Mouse (Mus musculus) lung, adult 2 months (tissue): ENCODE measurements around the gene Slx4ip.

Experiments used
- CTCF ChIP-seq: fragments of 200-500 bp; IDR thresholded peaks from 2 replicates; pipeline ENCODE4 v1.5.1; 2011; ENCODE audit warnings: mild to moderate bottlenecking, low read length, control low read depth; ENCODE audit not compliant: insufficient read depth
- POLR2A ChIP-seq: fragments of 200-500 bp; IDR thresholded peaks from 2 replicates; pipeline ENCODE4 v1.6.1; 2011; ENCODE audit warnings: low read depth, mild to moderate bottlenecking, control low read depth, low read length, borderline replicate concordance; ENCODE audit errors: extremely low read depth

DNA sequence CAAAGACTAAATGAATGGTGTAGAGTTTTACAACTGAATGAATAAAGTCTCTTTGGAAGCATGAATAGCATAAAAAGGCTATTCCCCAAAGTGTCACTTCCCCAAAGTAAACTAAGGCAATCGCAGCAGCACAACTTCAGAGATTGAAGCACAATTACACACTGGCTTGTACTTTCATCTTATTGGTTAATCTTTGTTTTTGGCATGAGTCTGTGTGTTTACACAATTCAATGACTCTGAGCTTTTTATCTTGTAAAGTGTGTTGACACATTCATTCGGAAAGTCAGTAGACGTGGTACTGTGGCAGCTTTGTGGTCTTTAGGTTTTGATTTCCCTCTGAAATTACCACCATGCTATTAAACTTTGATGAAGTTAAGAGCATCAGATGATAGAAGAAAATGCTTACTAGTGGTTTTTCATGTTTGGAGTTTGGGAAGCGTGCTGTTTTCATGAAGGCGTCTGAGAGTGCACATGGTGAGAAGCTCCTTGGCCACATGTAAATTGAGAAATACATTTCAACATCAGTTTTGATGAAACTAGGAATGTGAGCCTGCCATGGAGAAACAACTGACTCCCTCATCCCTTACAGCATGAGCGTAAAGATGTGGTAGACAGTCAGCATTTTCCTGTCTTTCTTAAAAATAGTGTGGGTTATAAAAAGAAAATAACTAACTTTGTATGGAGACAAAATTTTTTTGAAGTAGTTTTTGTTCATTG lies 88.2 kb downstream of the Slx4ip start:
- TF ChIP-seq POLR2A (no peak), CTCF (no peak)
